Comparison of ENCODE assay signal across 25 mouse cellular contexts in genomic region chr4:117672042-117672441, GRCm38 (mm10). TPM values are rescaled to one million over a fixed set of nuclear protein-coding genes. Genes with fewer than 3 reads are reported as not detected.
DNase-seq lines count a peak whose midpoint lies in the region; ATAC-seq and TF ChIP-seq lines count a peak whose summit lies in the region.
"Had no signal": no experiment of that assay in that cellular context is flagged by ENCODE, and none has a peak within 500 bp of the region (broad histone marks: within the 10 kb centered on the region; RNA-seq: fewer than 3 reads in every experiment).

No protein-coding gene starts in this region.

- no peak for TF ChIP-seq CTCF in forebrain, postnatal 0 days (IDR thresholded peaks at IDR 0.05; ENCODE audit: low read depth)
- no peak for TF ChIP-seq CTCF in gastrocnemius, adult 2 months (IDR thresholded peaks at IDR 0.05)

- no peak overlapping the region for H3K4me3 ChIP-seq in forebrain, postnatal 0 days (ENCODE audit: low read depth, low read length)
- no peak overlapping the region for H3K4me3 ChIP-seq in forebrain, embryonic 13.5 days
- H3K4me3 ChIP-seq in kidney, embryonic 16.5 days (ENCODE audit: low read length): no peak overlapping the region
- no peak overlapping the region for H3K4me3 ChIP-seq in hindbrain, embryonic 16.5 days (ENCODE audit: low read length)
- H3K4me3 ChIP-seq in gastrocnemius, adult 2 months: no peak overlapping the region
- H3K4me3 ChIP-seq: heart, adult 2 months; midbrain, embryonic 12.5 days; myocyte had no signal

- H3K27me3 ChIP-seq in forebrain, postnatal 0 days (ENCODE audit: insufficient read depth, low read length): no peaks in the 10 kb centered on the region
- no peaks in the 10 kb centered on the region for H3K27me3 ChIP-seq in forebrain, embryonic 13.5 days
- H3K27me3 ChIP-seq in kidney, embryonic 16.5 days (ENCODE audit: insufficient read depth, low read length): no peaks in the 10 kb centered on the region
- no peaks in the 10 kb centered on the region for H3K27me3 ChIP-seq in hindbrain, embryonic 16.5 days (replicated peaks; ENCODE audit: control insufficient read depth, insufficient read depth, low read length)
- H3K27me3 ChIP-seq: midbrain, embryonic 12.5 days had no signal

- intact Hi-C loops in gastrocnemius, adult 2 months (cut with DNase I): loop anchor here (10.0 kb wide), 4 partner anchors 117 to 397 kb away; partner anchors contain the start of gene Eri3

- no peak for DNase-seq in forebrain, postnatal 0 days
- no peak for DNase-seq in kidney, postnatal 14 days
- DNase-seq in 416B (ENCODE audit: low read depth): peak; percentile 18
- no peak for DNase-seq in gastrocnemius, adult 2 months
- DNase-seq: adrenal gland, postnatal 10 days; cerebellum, adult 11-12 months; heart, adult 2 months; kidney, adult 9 months; liver; lung, adult 18-20 months; lung, postnatal 4 days; spleen, adult 18-20 months; thymus, adult 18-20 months had no signal

- H3K4me1 ChIP-seq in forebrain, postnatal 0 days (ENCODE audit: insufficient read depth): no peaks in the 10 kb centered on the region
- 0 out of 2 replicates have a peak, but pooled peaks cover 4% of the 10 kb centered on the region for H3K4me1 ChIP-seq in forebrain, embryonic 13.5 days
- no peaks in the 10 kb centered on the region for H3K4me1 ChIP-seq in kidney, embryonic 16.5 days (ENCODE audit: insufficient read depth, low read length)
- H3K4me1 ChIP-seq in hindbrain, embryonic 16.5 days (ENCODE audit: control insufficient read depth, insufficient read depth, low read depth, low read length): no peaks in the 10 kb centered on the region
- H3K4me1 ChIP-seq: midbrain, embryonic 12.5 days had no signal

- peaks cover 44% of the 10 kb centered on the region for H3K36me3 ChIP-seq in forebrain, postnatal 0 days (ENCODE audit: insufficient read depth)
- H3K36me3 ChIP-seq in forebrain, embryonic 13.5 days (ENCODE audit: poor library complexity, severe bottlenecking): peaks cover 51% of the 10 kb centered on the region
- H3K36me3 ChIP-seq in kidney, embryonic 16.5 days (ENCODE audit: insufficient read depth, low read length): peaks cover 38% of the 10 kb centered on the region
- peaks cover 27% of the 10 kb centered on the region for H3K36me3 ChIP-seq in hindbrain, embryonic 16.5 days (ENCODE audit: control insufficient read depth, insufficient read depth, low read length)

- whole genome bisulfite sequencing in forebrain, postnatal 0 days: 79% methylated on average over 9 of the region's 9 CpGs
- 83% methylated on average over 9 of the region's 9 CpGs for WGBS in forebrain, embryonic 13.5 days
- WGBS in kidney, embryonic 16.5 days: 34% methylated on average over 9 of the region's 9 CpGs
- WGBS in hindbrain, embryonic 16.5 days: 51% methylated on average over 9 of the region's 9 CpGs

- H3K4me2 ChIP-seq in forebrain, postnatal 0 days (ENCODE audit: low read depth): no peak overlapping the region
- no peak overlapping the region for H3K4me2 ChIP-seq in forebrain, embryonic 13.5 days
- H3K4me2 ChIP-seq in kidney, embryonic 16.5 days (replicated peaks; ENCODE audit: low read depth, low read length): no peak overlapping the region
- H3K4me2 ChIP-seq in hindbrain, embryonic 16.5 days (ENCODE audit: low read length): no peak overlapping the region
- H3K4me2 ChIP-seq: midbrain, embryonic 12.5 days had no signal

- H3K9ac ChIP-seq in forebrain, postnatal 0 days: no peak overlapping the region
- no peak overlapping the region for H3K9ac ChIP-seq in forebrain, embryonic 13.5 days
- H3K9ac ChIP-seq in kidney, embryonic 16.5 days (replicated peaks; ENCODE audit: low read length): no peak overlapping the region
- H3K9ac ChIP-seq in hindbrain, embryonic 16.5 days (ENCODE audit: low read depth, low read length): no peak overlapping the region
- H3K9ac ChIP-seq: midbrain, embryonic 12.5 days had no signal

- no peaks in the 10 kb centered on the region for H3K9me3 ChIP-seq in forebrain, postnatal 0 days (ENCODE audit: low read length)
- H3K9me3 ChIP-seq in forebrain, embryonic 13.5 days (replicated peaks): no peaks in the 10 kb centered on the region
- H3K9me3 ChIP-seq in kidney, embryonic 16.5 days (ENCODE audit: low read length): no peaks in the 10 kb centered on the region
- no peaks in the 10 kb centered on the region for H3K9me3 ChIP-seq in hindbrain, embryonic 16.5 days (ENCODE audit: control insufficient read depth, low read length)
- H3K9me3 ChIP-seq: midbrain, embryonic 12.5 days had no signal

- H3K27ac ChIP-seq in forebrain, postnatal 0 days (ENCODE audit: low read depth, low read length): no peak overlapping the region
- no peak overlapping the region for H3K27ac ChIP-seq in forebrain, embryonic 13.5 days
- H3K27ac ChIP-seq in kidney, embryonic 16.5 days (ENCODE audit: low read length): no peak overlapping the region
- no peak overlapping the region for H3K27ac ChIP-seq in hindbrain, embryonic 16.5 days (ENCODE audit: low read depth, low read length)
- H3K27ac ChIP-seq in gastrocnemius, adult 2 months: no peak overlapping the region
- H3K27ac ChIP-seq: heart, adult 2 months; midbrain, embryonic 12.5 days had no signal

- peak; percentile 15; the same call in 1 of the 2 replicates for ATAC-seq in forebrain, postnatal 0 days
- no peak for ATAC-seq in forebrain, embryonic 13.5 days
- peak; percentile 52; the same call in 1 of the 2 replicates for ATAC-seq in kidney, embryonic 16.5 days (ENCODE audit: low FRiP score, low TSS enrichment)
- peak; percentile 31; the same call in 1 of the 2 replicates for ATAC-seq in hindbrain, embryonic 16.5 days
- ATAC-seq: inflammation-experienced regulatory T-cells, adult 6 months had no signal

RNA-seq across cellular contexts. Expression of gene Dmap1, which starts 10.0 kb away (rescaled TPM):
- 75.0 and 88.4 TPM in 2 replicates for total RNA-seq in forebrain, postnatal 0 days (2014; rRNA removed)
- 80.4 and 84.7 TPM in 2 replicates for polyA plus RNA-seq in forebrain, postnatal 0 days (2015; fragmentation: Nextera tagmentation; extraction: Ambion mirVana)
- polyA plus RNA-seq in forebrain, embryonic 13.5 days (2015; fragmentation: Nextera tagmentation; extraction: Ambion mirVana): 73.6 and 76.7 TPM in 2 replicates
- 61.0 and 64.8 TPM in 2 replicates for polyA plus RNA-seq in kidney, embryonic 16.5 days (2015; fragmentation: Nextera tagmentation; extraction: Ambion mirVana)
- polyA plus RNA-seq in hindbrain, embryonic 16.5 days (2015; fragmentation: Nextera tagmentation; extraction: Ambion mirVana): 77.7 and 80.5 TPM in 2 replicates
- total RNA-seq in gastrocnemius, adult 2 months (2021): 10 to 100 TPM; 15.1 to 17.5 TPM

RNA-seq across cellular contexts. Expression of gene Gm12845, which starts 52.2 kb away (rescaled TPM):
- not detected in 2 replicates for total RNA-seq in forebrain, postnatal 0 days (2014; rRNA removed)
- polyA plus RNA-seq in forebrain, postnatal 0 days (2015; fragmentation: Nextera tagmentation; extraction: Ambion mirVana): not detected in 2 replicates
- polyA plus RNA-seq in forebrain, embryonic 13.5 days (2015; fragmentation: Nextera tagmentation; extraction: Ambion mirVana): not detected in 2 replicates
- not detected in 2 replicates for polyA plus RNA-seq in kidney, embryonic 16.5 days (2015; fragmentation: Nextera tagmentation; extraction: Ambion mirVana)
- not detected in 2 replicates for polyA plus RNA-seq in hindbrain, embryonic 16.5 days (2015; fragmentation: Nextera tagmentation; extraction: Ambion mirVana)
- not detected for total RNA-seq in gastrocnemius, adult 2 months (2021)
- total RNA-seq: adrenal gland, postnatal 10 days; gastrocnemius, adult 18-20 months; heart, adult 2 months; layer of hippocampus, postnatal 10 days had no signal
- polyA plus RNA-seq: C2C12; embryonic facial prominence, embryonic 11.5 days; heart, adult 2 months; heart, postnatal 0 days; inflammation-experienced regulatory T-cells, adult 6 months; midbrain, embryonic 12.5 days; myocyte; stomach, embryonic 14.5 days had no signal
